ENCODE assay signal across 9 mouse cellular contexts in genomic region chr4:141952824-141953223, GRCm38 (mm10).
DNase-seq lines count a peak whose midpoint lies in the region; ATAC-seq and TF ChIP-seq lines count a peak whose summit lies in the region.
"Had no signal": no experiment of that assay in that cellular context is flagged by ENCODE, and none has a peak within 500 bp of the region (broad histone marks: within the 10 kb centered on the region; RNA-seq: fewer than 3 reads in every experiment).

No protein-coding gene starts in this region.

- no peaks in the 10 kb centered on the region for H3K9me3 ChIP-seq in heart, embryonic 14.5 days (ENCODE audit: control insufficient read depth, low read length)
- H3K9me3 ChIP-seq in lung, embryonic 16.5 days (ENCODE audit: control insufficient read depth, low read length) = no peaks in the 10 kb centered on the region

- H3K9ac ChIP-seq in heart, embryonic 14.5 days (ENCODE audit: low read length) = no peak overlapping the region
- H3K9ac ChIP-seq in lung, embryonic 16.5 days (ENCODE audit: low read length) = no peak overlapping the region

- peak overlapping the region; percentile 60 to 66 for H3K27ac ChIP-seq in heart, embryonic 14.5 days (replicated peaks in 1 of 2; ENCODE audit: control insufficient read depth in 1 of 2, insufficient read depth in 1 of 2, low read depth in 2 of 2, low read length in 2 of 2)
- H3K27ac ChIP-seq in lung, embryonic 16.5 days (ENCODE audit: low read length) = peak overlapping the region; percentile 41
- H3K27ac ChIP-seq in cortical plate, adult 2 months (ENCODE audit: insufficient read depth, low read length) = peak overlapping the region; percentile 75

- TF ChIP-seq CTCF in cortical plate, adult 2 months (IDR thresholded peaks at IDR 0.05; ENCODE audit: extremely low read depth, insufficient read depth, low read length) = no peak

- WGBS in heart, embryonic 14.5 days = 35% methylated on average over 5 of the region's 5 CpGs
- 47% methylated on average over 5 of the region's 5 CpGs for WGBS in lung, embryonic 16.5 days

- no peak for DNase-seq in heart, adult 11 months
- no peak for DNase-seq in lung, postnatal 4 days
- DNase-seq in splenic B cell, adult 2 months (ENCODE audit: low read depth, low spot score) = peak; percentile 27
- DNase-seq in right cerebral cortex, postnatal 10 days (ENCODE audit: low spot score in 2 of 2) = no peak
- no peak for DNase-seq in urinary bladder, postnatal 25 days (ENCODE audit: low spot score)
- DNase-seq: cerebellum, postnatal 10 days had no signal

- TF ChIP-seq POLR2A in cortical plate, adult 2 months (IDR thresholded peaks at IDR 0.05; ENCODE audit: extremely low read depth, insufficient read depth, low read length) = no peak

- peaks cover 27 to 31% of the 10 kb centered on the region in 2 experiments for H3K4me1 ChIP-seq in heart, embryonic 14.5 days (ENCODE audit: control insufficient read depth in 2 of 2, insufficient read depth in 2 of 2, low read length in 2 of 2)
- H3K4me1 ChIP-seq in lung, embryonic 16.5 days (replicated peaks; ENCODE audit: control insufficient read depth, insufficient read depth, low read length) = peaks cover 42% of the 10 kb centered on the region
- peaks cover 7% of the 10 kb centered on the region for H3K4me1 ChIP-seq in cortical plate, adult 2 months (ENCODE audit: control insufficient read depth, insufficient read depth, low read length)

- ATAC-seq in heart, embryonic 14.5 days (ENCODE audit: insufficient number of reproducible peaks, insufficient read depth, low FRiP score, low read depth) = no peak
- no peak for ATAC-seq in lung, embryonic 16.5 days (ENCODE audit: low read depth)

- H3K4me2 ChIP-seq in heart, embryonic 14.5 days (ENCODE audit: low read length) = no peak overlapping the region
- no peak overlapping the region for H3K4me2 ChIP-seq in lung, embryonic 16.5 days (ENCODE audit: low read depth, low read length)

- H3K27me3 ChIP-seq in heart, embryonic 14.5 days (ENCODE audit: control insufficient read depth, insufficient read depth, low read length) = no peaks in the 10 kb centered on the region
- no peaks in the 10 kb centered on the region for H3K27me3 ChIP-seq in lung, embryonic 16.5 days (ENCODE audit: control insufficient read depth, insufficient read depth, low read depth, low read length)
- no peaks in the 10 kb centered on the region for H3K27me3 ChIP-seq in splenic B cell, adult 2 months (ENCODE audit: control insufficient read depth, insufficient read depth, low read length, poor library complexity, severe bottlenecking)

- no peaks in the 10 kb centered on the region for H3K36me3 ChIP-seq in heart, embryonic 14.5 days (ENCODE audit: control insufficient read depth, insufficient read depth, low read length)
- no peaks in the 10 kb centered on the region for H3K36me3 ChIP-seq in lung, embryonic 16.5 days (ENCODE audit: control insufficient read depth, insufficient read depth, low read length)
- H3K36me3 ChIP-seq in splenic B cell, adult 2 months (ENCODE audit: control insufficient read depth, insufficient read depth, low read length, poor library complexity, severe bottlenecking) = no peaks in the 10 kb centered on the region

- H3K4me3 ChIP-seq in heart, embryonic 14.5 days (ENCODE audit: control insufficient read depth in 1 of 2, insufficient read depth in 1 of 2, low read depth in 1 of 2, low read length in 2 of 2) = no peak overlapping the region
- no peak overlapping the region for H3K4me3 ChIP-seq in lung, embryonic 16.5 days (ENCODE audit: low read length)
- no peak overlapping the region for H3K4me3 ChIP-seq in cortical plate, adult 2 months (ENCODE audit: insufficient read depth, low read length)
